Mouse (Mus musculus): ENCODE data around the gene Tenm2.

DNA sequence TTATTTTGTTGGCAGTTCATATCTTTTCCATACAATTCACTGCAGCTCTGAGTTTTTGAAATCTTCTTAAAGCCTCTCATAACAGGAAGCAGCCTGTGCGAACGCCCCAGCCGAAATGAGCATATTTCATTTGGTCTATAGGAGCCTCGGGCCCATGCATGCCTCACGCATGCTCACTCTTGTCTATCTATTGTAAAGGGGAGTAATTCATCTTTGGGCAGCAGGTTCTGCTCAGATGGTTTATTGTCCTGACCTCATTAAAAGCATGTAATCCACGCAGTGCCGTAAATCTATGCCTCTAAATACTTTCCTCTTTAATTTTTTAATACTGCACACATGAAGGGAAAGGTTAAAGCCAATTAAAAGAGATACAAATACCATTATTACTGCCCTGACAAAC is 815.7 kb downstream of the Tenm2 start:
- no peak for TF ChIP-seq CTCF (IDR thresholded peaks at IDR 0.05; ENCODE audit: low read depth)
- no peak for TF ChIP-seq EP300 (IDR thresholded peaks at IDR 0.05; ENCODE audit: low read depth)
